Mouse (Mus musculus): Measurements from ENCODE around the gene Acot12.

DNA sequence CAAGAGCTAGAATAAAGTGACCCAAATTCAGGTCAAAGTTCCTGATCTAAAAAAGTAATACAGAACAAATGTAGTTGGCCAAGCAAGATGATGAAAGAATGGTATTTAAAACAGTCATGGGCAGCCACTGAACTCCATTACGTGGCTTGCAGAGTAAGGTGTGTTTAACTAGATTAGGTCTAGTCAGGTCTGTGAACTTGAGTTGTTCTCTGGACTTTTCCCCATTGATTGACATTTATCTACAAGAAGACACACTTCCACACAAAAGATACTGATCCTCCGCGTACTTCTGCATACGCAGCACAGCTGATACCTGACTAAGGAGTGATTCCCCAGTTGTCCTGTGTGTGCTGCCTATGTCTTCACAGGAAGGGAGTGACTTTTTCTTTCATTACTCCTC, 24.3 kb downstream of the Acot12 start:
- TF ChIP-seq CTCF (IDR thresholded peaks at IDR 0.05; ENCODE audit: low read depth), result no peak
- no peak for TF ChIP-seq EP300 (optimal IDR thresholded peaks at IDR 0.05)
